Mouse (Mus musculus): ENCODE measurements around the gene Fam229a. TPM values are rescaled to one million over a fixed set of nuclear protein-coding genes. Genes with fewer than 3 reads are reported as not detected.
"Not testable (repeated sequence)": the region's sequence is repeated elsewhere in the genome, so short reads cannot be mapped to it uniquely, and the experiment has no call there.

Gene Fam229a
- total RNA-seq, 2 experiments from 2014 or later = 7.5 TPM; not detected in 1

- peak; percentile 51 for ATAC-seq (replicated peaks; ENCODE audit: low FRiP score, poor library complexity, severe bottlenecking)
Measured at GRCm38 (mm10) chr4:129514300-129514898, 23.4 kb downstream of the Fam229a start.

GRCm38 (mm10) chr4:129516925-129517324 lies 25.9 kb downstream of the Fam229a start:
- no peak for ATAC-seq (replicated peaks; ENCODE audit: low FRiP score, poor library complexity, severe bottlenecking)

GRCm38 (mm10) chr4:129518519-129518918 lies 27.5 kb downstream of the Fam229a start:
- no peak for ATAC-seq (replicated peaks; ENCODE audit: low FRiP score, poor library complexity, severe bottlenecking)

DNA sequence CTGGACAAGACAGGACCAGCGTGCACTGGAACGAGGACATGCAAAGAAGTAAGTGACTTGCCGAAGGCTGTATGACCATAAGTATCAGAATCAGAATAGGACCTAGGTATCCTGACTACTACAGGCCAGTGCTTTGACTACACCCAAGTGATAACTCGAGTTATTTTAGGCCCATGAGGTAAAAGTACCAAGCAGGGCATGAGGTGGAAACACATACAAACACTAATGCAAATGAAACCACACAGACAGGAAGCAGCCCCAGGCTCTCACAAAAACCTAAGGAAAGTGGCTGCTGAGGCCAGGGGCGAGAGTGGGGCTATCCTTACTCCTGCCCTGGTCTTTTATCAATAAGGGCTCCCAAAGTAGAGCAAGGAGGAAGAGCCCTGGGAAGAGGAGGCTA lies 34.3 kb downstream of the Fam229a start:
- no peak for ATAC-seq (replicated peaks; ENCODE audit: low FRiP score, poor library complexity, severe bottlenecking)

GRCm38 (mm10) chr4:129525889-129526288 lies 34.9 kb downstream of the Fam229a start:
- no peak for ATAC-seq (replicated peaks; ENCODE audit: low FRiP score, poor library complexity, severe bottlenecking)

DNA sequence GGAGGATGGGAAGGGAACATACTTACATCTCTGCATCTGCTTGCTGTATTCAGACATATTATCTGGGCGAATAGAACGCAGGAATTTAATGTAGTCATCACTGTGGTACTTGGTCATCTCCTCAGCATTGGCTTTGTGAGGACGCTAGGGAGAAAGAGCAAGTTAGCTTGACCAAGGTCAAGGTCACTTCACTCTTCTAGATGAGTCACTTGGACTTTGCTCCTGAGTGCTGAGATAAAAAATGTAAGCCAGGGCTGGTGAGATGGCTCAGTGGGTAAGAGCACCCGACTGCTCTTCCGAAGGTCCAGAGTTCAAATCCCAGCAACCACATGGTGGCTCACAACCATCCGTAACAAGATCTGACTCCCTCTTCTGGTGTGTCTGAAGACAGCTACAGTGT lies 37.9 kb downstream of the Fam229a start:
- ATAC-seq (replicated peaks; ENCODE audit: low FRiP score, poor library complexity, severe bottlenecking) = not testable (repeated sequence)

DNA sequence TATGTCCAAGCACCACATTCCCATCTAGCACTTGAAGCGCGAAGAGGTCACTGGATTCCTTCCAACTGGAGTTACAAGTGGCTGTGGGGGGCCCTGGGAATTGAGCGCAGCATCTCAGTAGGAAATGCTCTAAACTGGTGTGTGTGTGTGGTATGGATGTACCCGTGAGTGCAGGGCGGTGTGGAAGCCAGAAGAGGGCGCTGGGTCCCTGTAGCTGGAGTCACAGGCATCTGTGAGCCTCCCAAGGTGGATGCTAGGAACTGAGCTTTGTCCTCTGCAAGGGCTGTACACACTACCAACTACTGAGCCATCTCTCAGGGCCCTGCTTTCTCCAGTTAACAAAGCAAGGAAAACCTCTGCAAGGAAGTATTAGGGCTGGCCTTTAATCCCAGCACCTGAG lies 49.0 kb downstream of the Fam229a start:
- ATAC-seq (replicated peaks; ENCODE audit: low FRiP score, poor library complexity, severe bottlenecking) = no peak

Other genes with a start within 250 kb of the Fam229a start
- gene C77080, start 229.8 kb upstream of the Fam229a start, total RNA-seq (2015; ENCODE audit: low replicate concordance) = not detected in 2 replicates
- gene C77080, start 229.8 kb upstream of the Fam229a start, total RNA-seq (2017; ENCODE audit: low replicate concordance) = not detected in 2 replicates
- not detected in 2 replicates for gene Sync, start 203.6 kb upstream of the Fam229a start, total RNA-seq (2015; ENCODE audit: low replicate concordance)
- gene Sync, start 203.6 kb upstream of the Fam229a start, total RNA-seq (2017; ENCODE audit: low replicate concordance) = not detected in 2 replicates
- 177 and 270 TPM in 2 replicates for gene Rbbp4, start 155.8 kb upstream of the Fam229a start, total RNA-seq (2015; ENCODE audit: low replicate concordance)
- gene Rbbp4, start 155.8 kb upstream of the Fam229a start, total RNA-seq (2017; ENCODE audit: low replicate concordance) = 159 and 296 TPM in 2 replicates
- gene Zbtb8os, start 155.5 kb upstream of the Fam229a start, total RNA-seq (2015; ENCODE audit: low replicate concordance) = 11.5 and 16.8 TPM in 2 replicates
- 16.3 and 23.0 TPM in 2 replicates for gene Zbtb8os, start 155.5 kb upstream of the Fam229a start, total RNA-seq (2017; ENCODE audit: low replicate concordance)
- 1.7 and 6.1 TPM in 2 replicates for gene Zbtb8a, start 113.1 kb upstream of the Fam229a start, total RNA-seq (2015; ENCODE audit: low replicate concordance)
- gene Zbtb8a, start 113.1 kb upstream of the Fam229a start, total RNA-seq (2017; ENCODE audit: low replicate concordance) = 0.98 and 4.6 TPM in 2 replicates
- not detected in 2 replicates for gene Zbtb8b, start 50.3 kb upstream of the Fam229a start, total RNA-seq (2015; ENCODE audit: low replicate concordance)
- not detected in 2 replicates for gene Zbtb8b, start 50.3 kb upstream of the Fam229a start, total RNA-seq (2017; ENCODE audit: low replicate concordance)
- gene Bsdc1, start 29.6 kb upstream of the Fam229a start, total RNA-seq (2015; ENCODE audit: low replicate concordance) = 127 and 193 TPM in 2 replicates
- 200 and 208 TPM in 2 replicates for gene Bsdc1, start 29.6 kb upstream of the Fam229a start, total RNA-seq (2017; ENCODE audit: low replicate concordance)
- gene Tssk3, start 168 bp upstream of the Fam229a start, total RNA-seq (2015; ENCODE audit: low replicate concordance) = not detected in 2 replicates
- gene Tssk3, start 168 bp upstream of the Fam229a start, total RNA-seq (2017; ENCODE audit: low replicate concordance) = not detected in 2 replicates
- 13.8 and 16.9 TPM in 2 replicates for gene Marcksl1, start 22.4 kb downstream of the Fam229a start, total RNA-seq (2015; ENCODE audit: low replicate concordance)
- gene Marcksl1, start 22.4 kb downstream of the Fam229a start, total RNA-seq (2017; ENCODE audit: low replicate concordance) = 4.4 and 10.6 TPM in 2 replicates
- 100 and 125 TPM in 2 replicates for gene Hdac1, start 51.5 kb downstream of the Fam229a start, total RNA-seq (2015; ENCODE audit: low replicate concordance)
- 102 and 111 TPM in 2 replicates for gene Hdac1, start 51.5 kb downstream of the Fam229a start, total RNA-seq (2017; ENCODE audit: low replicate concordance)
- gene Lck, start 82.5 kb downstream of the Fam229a start, total RNA-seq (2015; ENCODE audit: low replicate concordance) = 8.0 and 23.1 TPM in 2 replicates
- 8.5 and 10.1 TPM in 2 replicates for gene Lck, start 82.5 kb downstream of the Fam229a start, total RNA-seq (2017; ENCODE audit: low replicate concordance)
- gene Fam167b, start 87.4 kb downstream of the Fam229a start, total RNA-seq (2015; ENCODE audit: low replicate concordance) = not detected in 2 replicates
- not detected in 2 replicates for gene Fam167b, start 87.4 kb downstream of the Fam229a start, total RNA-seq (2017; ENCODE audit: low replicate concordance)
- 79.6 and 96.9 TPM in 2 replicates for gene Eif3i, start 109.5 kb downstream of the Fam229a start, total RNA-seq (2015; ENCODE audit: low replicate concordance)
- 59.7 and 69.6 TPM in 2 replicates for gene Eif3i, start 109.5 kb downstream of the Fam229a start, total RNA-seq (2017; ENCODE audit: low replicate concordance)
- gene Tmem234, start 109.5 kb downstream of the Fam229a start, total RNA-seq (2015; ENCODE audit: low replicate concordance) = 113 and 124 TPM in 2 replicates
- 96.7 and 118 TPM in 2 replicates for gene Tmem234, start 109.5 kb downstream of the Fam229a start, total RNA-seq (2017; ENCODE audit: low replicate concordance)
- gene Dcdc2b, start 123.1 kb downstream of the Fam229a start, total RNA-seq (2015; ENCODE audit: low replicate concordance) = 2.9 TPM in 1 of 2 replicates, not detected in the other
- 3.7 TPM in 1 of 2 replicates, not detected in the other for gene Dcdc2b, start 123.1 kb downstream of the Fam229a start, total RNA-seq (2017; ENCODE audit: low replicate concordance)
- gene Iqcc, start 127.9 kb downstream of the Fam229a start, total RNA-seq (2015; ENCODE audit: low replicate concordance) = 4.3 and 14.3 TPM in 2 replicates
- 4.0 and 10.7 TPM in 2 replicates for gene Iqcc, start 127.9 kb downstream of the Fam229a start, total RNA-seq (2017; ENCODE audit: low replicate concordance)
- 21.6 and 23.1 TPM in 2 replicates for gene Ccdc28b, start 132.8 kb downstream of the Fam229a start, total RNA-seq (2015; ENCODE audit: low replicate concordance)
- gene Ccdc28b, start 132.8 kb downstream of the Fam229a start, total RNA-seq (2017; ENCODE audit: low replicate concordance) = 2.7 and 13.2 TPM in 2 replicates
- gene Txlna, start 149.9 kb downstream of the Fam229a start, total RNA-seq (2015; ENCODE audit: low replicate concordance) = 8.4 and 9.7 TPM in 2 replicates
- 20.7 and 35.0 TPM in 2 replicates for gene Txlna, start 149.9 kb downstream of the Fam229a start, total RNA-seq (2017; ENCODE audit: low replicate concordance)
- 7.5 and 16.2 TPM in 2 replicates for gene Kpna6, start 181.6 kb downstream of the Fam229a start, total RNA-seq (2015; ENCODE audit: low replicate concordance)
- 8.7 and 14.6 TPM in 2 replicates for gene Kpna6, start 181.6 kb downstream of the Fam229a start, total RNA-seq (2017; ENCODE audit: low replicate concordance)
- gene Tmem39b, start 205.6 kb downstream of the Fam229a start, total RNA-seq (2015; ENCODE audit: low replicate concordance) = 2.2 and 5.9 TPM in 2 replicates
- gene Tmem39b, start 205.6 kb downstream of the Fam229a start, total RNA-seq (2017; ENCODE audit: low replicate concordance) = 2.1 TPM in 1 of 2 replicates, not detected in the other